Mouse (Mus musculus) liver, postnatal 0 days (tissue): ENCODE measurements around the gene Fam162a.

Source experiments
- CTCF ChIP-seq: sonication (generic); IDR thresholded peaks from 2 replicates; pipeline ENCODE4 v1.5.1; 2016; ENCODE audit warnings: antibody characterized with exemption, low read depth
- EP300 ChIP-seq: IDR thresholded peaks from 2 replicates; pipeline ENCODE4 v1.6.1; 2016; ENCODE audit warnings: antibody characterized with exemption, low read depth, mild to moderate bottlenecking

- TF ChIP-seq CTCF, result no peak
- no peak for TF ChIP-seq EP300
Measured at GRCm38 (mm10) chr16:36101526-36101925, 30.1 kb upstream of the Fam162a start.
